Mouse (Mus musculus) ES-Bruce4 (cell line): ENCODE results near the gene Dalrd3.

ENCODE experiments used
- CTCF ChIP-seq: IDR thresholded peaks from one replicate; pipeline ENCODE4 v1.8.1; 2011; ENCODE audit warnings: low read depth, low read length
- EP300 ChIP-seq: IDR thresholded peaks from 2 replicates; pipeline ENCODE4 v1.6.1; 2011; ENCODE audit warnings: low read depth, low read length; ENCODE audit not compliant: insufficient read depth

DNA sequence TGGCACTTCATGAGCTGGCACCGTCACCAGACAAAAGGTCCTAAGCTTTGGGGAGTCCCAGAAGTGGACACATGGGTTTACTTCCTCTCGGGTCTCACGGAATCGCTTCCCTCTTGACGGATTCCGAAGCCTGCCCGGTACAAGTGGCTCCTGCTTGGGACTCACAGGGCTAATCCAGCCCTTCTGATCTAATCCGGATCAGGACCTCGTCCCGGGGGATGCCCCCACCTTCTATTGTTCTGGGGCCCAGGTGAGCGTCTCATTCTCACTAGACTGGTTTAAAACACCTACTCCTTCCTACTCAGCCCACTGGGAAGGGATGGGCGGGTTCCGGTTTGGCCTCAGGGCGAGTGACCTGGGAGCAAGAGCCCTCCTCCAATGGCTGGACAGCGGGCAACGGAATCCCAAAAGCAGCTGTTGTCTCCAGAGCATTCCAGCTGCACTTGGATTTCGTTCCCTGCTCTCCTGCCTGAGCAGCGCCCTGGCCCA lies 1.7 kb upstream of the Dalrd3 start:
- peak; percentile 91 for TF ChIP-seq EP300
- TF ChIP-seq CTCF, result no peak
